Mouse (Mus musculus) adrenal gland (tissue): ENCODE results near the gene Prkar1b.

ENCODE experiments used
- intact Hi-C: fragments of 180-260 bp; cut with DNase I; formaldehyde crosslinking; loops from one replicate; pipeline ENCODE4 v1.15.1; 2025

Gene Prkar1b

DNA sequence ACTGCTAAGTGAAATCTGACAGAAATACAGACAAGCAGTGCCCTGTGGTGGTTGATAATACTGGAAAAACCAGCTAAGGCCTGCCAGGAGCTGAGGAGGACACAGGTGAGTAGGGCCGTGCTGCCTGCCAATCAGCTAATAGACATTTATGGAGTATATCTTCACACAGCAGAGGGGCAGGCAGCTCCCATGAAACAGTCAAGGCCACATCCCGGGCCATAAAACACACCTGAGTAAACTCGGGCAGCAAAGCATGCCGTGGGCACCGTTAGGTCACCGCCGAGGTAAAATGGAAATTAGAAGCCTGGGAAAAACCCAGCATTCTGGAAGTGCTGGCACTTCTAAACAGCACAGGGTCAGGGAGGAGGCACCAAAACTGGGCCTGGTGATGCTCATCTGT, 75.8 kb downstream of the Prkar1b start:
- intact Hi-C loops, result loop anchor here (2.0 kb wide), 1 partner anchor 105 kb away; no protein-coding TSS in a partner anchor

DNA sequence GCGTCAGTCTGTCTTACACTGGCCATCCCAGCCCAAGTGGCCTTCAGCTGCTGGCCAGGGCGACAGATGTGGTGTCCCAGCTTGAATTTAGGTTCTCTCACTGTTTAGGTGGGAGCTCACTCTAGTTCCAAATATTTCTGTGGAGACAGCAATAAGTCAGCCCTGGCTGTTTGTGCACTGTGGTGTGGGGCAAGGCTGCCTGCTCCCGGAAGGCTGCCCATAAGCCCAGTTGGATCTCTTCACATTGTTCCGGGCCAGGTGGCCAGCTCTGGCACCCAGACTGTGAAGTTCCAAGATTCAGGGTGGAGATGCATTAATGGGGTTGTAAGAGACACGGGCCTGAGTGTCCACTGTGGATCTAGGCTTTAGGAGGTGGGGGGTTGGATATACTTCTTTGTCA, 76.9 kb downstream of the Prkar1b start:
- intact Hi-C loops, result no loop called here

DNA sequence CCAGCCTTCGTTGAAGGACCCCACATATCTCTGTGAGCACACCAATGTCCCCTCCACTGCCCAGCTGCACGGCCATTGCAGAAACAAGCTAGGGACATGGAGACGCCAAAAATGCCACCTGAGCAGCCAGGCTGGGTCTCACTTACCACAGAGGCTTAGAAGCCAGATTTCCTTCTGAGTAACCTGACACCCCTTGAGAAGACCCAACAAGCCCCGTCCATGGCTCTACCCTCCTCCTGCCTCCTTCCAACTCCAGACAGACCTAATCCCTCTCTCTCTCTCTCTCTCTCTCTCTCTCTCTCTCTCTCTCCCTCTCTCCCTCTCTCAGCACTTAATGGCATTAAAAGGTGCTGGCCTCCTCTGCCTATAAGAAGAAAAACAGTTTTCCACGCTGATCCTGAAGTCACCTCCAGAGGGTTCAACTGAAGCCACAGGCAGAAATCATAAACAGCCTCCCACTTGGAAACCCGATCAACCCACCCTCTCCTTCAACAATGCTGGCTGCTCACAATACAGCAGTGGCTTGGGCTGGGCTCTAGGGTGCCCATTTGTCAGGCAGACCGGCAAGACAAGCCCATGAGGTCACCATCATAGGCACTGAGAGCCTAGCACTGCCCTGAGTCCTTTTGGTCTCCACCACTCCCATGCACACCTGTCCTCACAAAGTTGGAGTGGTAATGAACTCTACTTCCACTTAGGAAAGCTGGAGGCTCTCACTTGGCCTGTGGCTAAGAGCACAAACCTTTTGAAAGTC, 82.8 kb downstream of the Prkar1b start:
- intact Hi-C loops, result no loop called here

DNA sequence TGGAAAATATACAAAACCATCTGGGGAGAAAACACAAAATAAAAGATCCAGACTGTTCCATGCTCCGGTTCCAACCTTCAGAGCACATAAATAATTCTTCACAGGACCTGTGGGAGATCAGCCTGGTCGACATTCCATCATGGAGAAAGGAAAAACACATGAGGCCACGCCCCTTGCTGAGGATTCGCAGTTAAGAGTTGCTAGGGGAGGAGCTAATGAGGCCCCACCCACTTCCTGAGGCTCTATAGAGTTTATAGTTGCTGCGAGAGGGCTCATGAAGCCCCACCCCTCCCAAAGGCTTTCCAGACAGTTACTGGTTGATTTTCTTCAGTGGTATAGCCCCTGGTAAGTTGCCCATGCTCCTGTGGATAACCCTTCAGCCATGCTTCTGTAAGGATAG, 85.2 kb downstream of the Prkar1b start:
- intact Hi-C loops, result no loop called here

DNA sequence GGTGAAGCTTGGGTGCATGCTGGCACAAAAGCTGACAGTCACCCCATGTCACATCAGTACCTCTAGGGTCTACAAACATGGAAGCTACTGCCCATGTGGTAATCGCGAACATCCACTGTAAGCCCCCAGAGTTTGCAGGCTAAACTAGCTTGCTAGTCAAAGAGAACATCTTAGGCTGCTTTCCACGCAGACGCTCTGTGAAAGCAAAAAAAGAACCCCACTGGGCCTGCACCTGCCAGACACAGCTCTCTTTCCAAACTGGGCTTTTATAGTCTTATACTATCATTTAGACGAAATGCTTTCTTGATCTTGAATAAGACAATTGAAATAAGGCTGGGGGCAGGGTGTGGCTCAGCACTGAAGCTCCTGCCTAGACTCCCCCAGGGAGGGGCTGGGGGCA, 88.1 kb downstream of the Prkar1b start:
- intact Hi-C loops, result no loop called here

DNA sequence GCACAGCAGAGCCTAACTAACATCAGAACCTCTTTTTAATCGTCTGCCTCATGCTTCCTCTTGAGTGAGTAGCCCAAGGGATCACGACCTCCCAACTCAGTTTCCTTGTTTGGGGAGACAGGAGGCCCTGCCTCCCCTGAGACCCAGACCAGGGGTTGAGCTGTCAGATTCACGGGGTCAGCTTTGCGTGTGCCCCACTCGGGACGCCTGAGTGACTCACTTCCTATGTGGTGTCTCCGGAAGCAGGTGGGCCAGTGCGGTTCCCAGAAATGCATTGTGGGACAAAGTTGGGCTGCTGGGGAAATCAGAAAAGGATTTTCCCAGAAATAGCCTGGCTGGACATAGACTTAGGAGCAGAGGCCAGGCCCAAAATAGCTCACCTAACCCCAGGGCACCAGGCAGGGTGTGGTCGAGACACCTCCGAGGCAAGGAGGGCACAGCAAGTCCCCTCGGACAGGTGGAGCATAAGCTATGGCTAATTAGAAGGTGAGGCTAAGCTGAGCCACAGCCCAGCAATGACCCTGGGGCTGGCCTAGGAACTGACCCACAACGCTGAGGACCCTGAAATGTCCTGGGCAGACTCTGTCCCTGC, 89.2 kb downstream of the Prkar1b start:
- intact Hi-C loops, result no loop called here

DNA sequence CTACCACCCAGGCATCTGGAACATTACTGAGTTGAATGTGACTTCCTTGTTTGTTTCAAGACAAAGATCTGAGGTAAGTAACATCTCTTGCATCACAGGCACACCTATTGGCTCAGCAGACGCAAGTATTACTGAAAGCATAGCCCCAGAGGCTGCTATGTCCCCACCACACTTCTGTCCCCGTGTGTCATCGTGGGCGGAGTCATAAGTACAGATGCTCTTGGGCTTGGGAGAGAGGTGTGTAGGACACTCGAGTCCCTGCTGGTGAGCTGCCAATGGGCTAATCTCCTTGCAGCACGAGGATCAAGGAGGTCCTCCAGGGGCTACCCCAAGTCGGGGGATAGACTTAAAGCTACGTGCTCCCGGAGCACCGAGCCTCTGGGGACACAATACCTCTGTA, 96.6 kb downstream of the Prkar1b start:
- intact Hi-C loops, result no loop called here

DNA sequence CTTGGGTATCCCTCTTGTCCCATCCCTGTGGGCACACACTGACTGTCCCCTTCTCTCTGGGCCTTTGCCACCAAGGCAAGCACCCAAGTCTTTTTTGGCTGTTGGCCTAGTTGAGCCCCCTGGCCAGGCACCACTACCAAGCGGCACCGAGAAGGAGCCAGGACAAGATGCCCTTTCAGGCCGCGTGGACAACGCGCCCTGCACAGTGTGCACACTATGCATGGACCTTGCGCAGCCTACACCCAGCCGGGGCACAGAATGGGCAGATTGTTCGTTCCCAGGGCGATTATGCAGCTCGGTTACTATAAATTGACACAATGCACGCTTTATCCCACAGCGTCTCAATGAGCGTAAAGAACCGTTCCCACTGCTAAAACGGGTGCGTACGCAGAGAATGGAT, 98.5 kb downstream of the Prkar1b start:
- intact Hi-C loops, result no loop called here

DNA sequence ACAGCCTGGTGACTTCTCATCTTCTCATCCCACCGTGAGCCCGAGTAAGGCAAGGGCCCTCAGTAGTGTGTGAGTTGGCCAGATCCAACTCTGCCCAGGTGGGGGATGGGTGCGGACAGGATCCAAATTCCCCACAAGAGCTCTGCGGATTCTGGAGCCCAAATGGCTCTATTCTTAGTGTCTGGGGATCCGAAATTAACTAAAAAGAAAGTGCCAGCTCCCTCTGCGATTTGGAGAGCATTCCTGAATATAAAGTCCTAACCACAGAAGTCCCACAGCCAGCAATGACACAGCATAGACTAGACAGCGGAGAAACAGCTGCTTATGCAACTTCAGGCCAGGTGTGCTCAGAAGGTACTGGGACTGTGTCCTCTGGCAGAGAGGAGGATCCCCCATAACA, 100.4 kb downstream of the Prkar1b start:
- intact Hi-C loops, result no loop called here

DNA sequence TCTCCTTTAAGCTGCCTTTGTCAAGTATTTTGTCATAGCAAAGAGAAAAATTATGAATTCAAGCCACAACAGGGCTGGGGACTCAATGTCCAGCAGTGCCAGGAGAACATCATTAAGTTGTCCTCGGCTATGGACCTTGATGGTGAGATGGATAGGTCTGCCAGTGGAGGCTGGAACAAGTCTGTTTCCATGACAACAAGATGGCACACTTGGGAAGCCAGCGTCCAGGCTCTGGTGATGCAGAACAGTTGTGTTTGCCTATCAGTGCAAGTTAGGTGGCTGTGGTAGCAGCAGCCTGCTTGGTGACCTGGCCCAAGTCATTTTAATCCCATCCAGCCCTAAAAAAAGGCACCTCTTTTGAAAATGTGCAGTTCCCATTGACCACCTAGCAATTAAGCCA, 102.6 kb downstream of the Prkar1b start:
- intact Hi-C loops, result no loop called here

DNA sequence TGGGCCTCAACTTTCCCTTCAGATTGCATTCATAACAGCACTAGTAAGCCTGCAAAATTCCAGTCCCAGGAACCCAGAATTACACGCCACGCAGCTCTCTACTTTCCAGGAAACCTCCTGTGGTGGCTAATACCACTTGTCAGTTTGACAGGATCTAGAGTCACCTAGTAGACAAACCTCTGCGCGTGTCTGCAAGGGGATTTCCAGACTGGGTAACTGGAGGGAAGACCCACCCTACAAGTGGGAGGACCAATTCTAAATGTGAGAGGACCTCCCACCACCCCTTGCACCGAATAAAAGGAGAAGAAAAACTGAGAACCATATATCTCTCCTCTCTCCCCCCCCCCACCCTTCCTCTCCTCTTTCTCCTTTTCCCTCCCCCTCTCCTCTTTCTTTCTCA, 103.2 kb downstream of the Prkar1b start:
- intact Hi-C loops, result no loop called here

DNA sequence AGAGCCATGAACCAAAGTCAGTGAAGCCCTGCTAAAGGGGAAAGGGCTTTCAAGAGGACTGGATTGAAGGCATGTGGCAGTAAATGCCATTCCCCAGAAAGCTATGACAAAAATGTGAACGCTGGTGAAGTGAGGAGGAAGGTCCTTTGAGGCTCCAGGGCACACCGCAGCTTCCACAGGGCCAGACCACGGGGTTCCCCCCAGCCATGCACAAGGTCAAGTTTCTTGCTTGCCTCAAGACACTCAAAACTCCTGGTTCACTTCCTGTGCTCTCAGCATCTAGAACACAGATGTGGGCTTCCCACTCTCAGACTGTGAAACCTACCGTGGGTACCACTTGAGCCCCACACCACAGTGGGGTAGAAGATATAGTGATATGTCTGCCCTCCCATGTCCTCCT, 106.3 kb downstream of the Prkar1b start:
- intact Hi-C loops, result no loop called here

DNA sequence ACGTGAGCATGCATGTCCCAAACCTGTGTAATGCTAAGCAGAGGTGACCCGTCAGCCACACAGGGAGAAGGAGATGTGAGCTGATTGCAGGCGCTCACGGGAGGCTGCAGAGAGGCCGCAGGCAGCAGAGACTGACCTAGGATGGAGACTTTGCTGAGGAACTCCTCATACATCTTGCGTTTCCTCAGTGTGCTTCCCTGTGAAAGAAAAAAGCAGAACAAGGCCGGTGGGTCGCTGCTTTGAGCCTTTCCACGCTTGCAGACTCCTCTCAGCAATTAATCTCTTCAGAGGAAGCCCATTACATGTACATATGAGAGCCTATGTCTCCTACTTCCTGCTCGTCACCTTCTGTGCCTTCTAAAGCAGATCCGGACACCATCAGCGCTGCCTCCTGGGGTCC, 107.5 kb downstream of the Prkar1b start:
- intact Hi-C loops, result no loop called here

DNA sequence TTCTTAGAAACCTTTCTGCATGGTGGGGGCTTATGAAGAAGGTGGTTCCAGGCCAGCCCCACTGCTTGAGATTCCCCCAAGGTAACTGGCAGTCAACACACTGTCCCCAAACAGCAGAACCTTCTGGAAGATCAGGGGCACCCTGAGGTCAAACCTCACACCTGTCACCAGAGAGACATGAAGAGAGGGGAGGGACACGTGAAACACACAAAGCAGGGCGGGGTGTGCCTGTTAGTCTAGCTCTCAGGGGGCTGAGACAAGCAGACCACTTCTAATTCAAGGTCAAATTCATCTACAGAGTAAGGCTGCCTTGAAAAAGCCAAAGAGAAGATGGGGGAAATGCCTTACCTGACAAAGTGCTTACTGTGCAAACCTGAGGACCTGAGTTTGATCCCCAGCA, 114.6 kb downstream of the Prkar1b start:
- intact Hi-C loops, result no loop called here

DNA sequence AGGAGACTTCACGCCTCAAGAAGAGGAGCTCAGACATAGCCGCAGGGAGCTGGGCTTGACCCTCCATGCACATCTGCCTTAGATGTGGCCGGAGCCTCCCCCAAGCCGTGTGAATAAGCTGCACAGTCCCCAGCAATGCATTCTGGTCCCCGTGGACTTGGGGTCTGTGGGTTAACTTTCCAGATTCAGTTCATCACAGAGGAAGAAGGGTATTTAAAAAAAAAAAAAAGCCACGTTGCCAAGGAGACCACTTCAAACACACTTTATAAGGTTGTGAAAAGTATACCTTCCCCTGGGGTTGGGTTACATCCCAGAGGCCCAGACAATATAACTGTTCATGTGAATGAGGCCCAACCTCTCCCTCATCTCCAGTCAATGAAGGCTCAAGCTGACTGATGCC, 115.1 kb downstream of the Prkar1b start:
- intact Hi-C loops, result no loop called here

DNA sequence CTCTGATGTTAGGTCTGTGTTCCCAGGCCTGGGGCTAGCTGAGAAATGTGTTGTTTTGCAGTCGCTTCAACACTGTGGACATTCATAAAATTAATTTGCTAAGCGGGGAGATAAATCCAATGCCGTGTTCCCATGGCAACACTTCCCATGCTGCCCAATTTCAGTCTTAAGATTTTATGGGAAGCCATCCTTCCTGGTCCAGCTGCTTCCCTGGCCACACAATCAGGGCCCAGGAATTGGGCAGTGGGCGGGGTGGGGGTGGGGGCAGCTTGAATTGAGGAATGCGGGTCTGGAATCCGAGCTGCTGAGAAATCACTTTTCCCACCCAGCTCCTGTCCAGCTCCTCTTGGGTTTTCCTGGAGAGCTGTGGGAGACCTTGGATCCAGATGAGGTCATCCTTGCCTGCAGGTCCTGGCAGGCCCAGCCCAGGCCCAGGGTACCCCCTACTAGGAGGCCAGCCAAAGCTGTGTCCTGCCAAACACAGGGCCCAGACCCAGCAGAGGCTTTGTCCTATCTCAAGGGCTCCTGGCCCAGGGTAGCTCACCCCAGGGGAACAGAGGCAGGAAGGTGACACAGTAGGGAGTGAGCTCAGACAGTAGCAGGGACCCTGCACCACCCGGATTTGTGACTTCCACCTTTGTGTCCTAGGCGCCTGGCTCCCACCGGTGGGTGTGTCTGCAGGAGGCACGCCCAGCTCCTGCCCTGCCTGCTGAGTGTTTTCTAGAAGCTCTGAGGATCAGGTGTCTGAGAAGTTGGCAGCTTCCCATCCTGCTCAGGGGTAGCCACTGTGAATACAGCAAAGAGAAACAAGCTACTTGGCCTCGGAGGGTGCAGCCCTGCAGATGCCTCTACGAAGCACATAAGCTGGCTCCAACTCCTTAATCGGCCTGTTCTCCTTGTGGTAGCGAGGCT, 116.1 kb downstream of the Prkar1b start:
- intact Hi-C loops, result no loop called here

DNA sequence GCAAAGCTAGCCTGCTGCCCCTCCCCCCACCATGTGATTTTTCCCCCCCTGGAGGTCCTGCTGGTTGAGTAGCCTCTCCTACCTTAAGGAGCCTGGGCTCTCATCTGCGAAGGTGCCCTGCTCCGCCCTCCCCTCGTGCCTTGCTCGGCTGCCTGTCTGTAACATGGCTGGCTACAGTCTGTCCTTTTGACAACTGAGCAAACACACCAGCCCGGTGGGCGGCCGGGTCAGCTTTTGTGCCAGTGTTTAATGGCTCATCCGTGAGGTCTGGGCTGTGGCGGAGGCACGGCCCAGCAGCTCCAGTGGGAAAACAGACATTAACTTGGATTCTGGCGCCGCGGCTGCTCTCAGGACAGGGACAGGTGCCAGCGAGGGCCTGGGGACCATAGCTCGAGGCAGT, 122.2 kb downstream of the Prkar1b start:
- intact Hi-C loops, result no loop called here

DNA sequence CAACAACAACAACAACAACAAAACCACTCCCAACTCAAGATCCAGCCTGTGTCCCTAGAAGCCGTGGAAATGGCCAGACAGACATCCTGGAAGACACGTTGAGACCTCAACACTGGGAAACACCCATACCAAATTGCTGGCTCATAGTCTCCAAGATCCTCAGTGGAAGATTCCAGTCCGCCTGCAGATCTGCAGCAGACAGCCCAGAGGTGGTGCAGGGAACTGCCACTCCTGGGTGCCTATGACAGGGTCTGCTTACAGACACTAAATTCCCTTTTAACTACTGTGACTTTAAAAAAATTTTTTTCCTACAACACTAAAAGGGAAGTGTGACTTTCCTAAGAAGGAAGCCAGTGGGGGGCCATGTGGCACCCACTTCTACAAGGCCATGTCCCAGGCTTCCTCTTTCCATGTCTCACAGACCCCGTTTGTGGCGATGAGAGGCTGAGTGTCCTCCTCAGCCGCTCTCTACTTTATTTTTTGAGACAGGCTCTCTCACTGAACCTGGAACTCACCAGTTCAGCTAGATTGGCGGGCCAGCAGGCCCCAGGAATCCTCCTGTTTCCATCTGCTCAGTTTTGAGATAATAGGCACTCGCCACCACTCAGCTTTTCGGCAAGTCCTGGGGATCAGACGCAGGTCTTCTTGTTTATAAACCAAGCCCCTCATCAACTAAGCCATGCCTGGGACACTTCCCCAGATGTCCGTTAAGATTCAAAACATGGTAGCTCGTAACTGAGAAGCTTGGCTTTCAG, 125.3 kb downstream of the Prkar1b start:
- intact Hi-C loops, result no loop called here

DNA sequence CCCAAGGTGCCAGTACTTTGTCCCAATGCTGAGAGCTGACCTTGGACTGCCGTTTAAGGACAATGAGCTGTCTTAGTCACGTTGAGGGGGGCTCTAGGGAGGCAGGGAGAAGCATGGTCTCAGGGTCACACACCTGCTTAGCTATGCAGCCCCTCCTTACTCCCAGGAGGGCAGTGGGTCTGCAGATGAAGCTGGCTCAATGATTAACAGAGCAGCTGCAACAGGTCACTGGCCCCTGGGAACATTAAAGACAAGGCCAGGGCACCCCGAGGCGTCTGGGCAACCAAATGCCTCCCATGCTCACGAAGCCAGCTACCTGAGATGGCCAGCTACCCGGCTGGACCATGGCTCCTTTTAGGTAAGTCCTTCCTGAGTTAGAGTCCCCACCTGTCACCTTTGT, 129.2 kb downstream of the Prkar1b start:
- intact Hi-C loops, result no loop called here

DNA sequence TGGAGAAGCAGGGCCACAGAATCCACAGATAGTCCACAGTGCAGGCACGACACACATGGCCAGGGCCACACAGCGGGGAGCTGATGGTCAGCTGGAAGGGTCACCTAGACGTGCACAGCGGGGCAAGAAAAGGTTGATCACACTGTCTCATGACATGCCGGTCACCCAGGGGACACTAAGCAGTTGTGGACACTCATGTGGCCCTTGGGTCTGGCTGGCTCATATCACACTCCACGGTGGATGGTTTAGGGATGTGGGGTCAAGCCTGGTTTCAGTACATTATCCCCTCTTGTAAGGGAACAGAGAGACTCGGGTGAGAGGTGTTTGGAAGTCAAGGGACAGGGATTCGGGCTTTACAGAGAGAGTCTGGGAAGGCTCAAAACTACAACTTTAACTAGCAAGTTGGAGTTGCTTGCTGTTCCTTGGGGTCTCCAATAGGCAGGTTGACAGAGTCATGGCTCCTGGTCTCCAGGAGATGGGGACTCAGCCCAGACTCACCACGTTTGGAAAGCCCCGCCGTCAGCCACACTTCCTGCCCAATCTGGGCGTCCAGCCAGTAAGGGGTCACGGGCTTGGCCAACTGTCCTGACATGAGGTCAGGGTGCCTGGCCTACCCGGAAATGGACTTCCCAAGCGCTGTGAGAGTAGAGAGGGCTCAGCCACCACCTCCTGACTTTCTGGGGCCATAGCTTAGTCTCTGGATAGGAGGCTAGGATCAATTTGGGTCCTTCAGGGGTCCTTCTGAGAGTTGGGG, 132.3 kb downstream of the Prkar1b start:
- intact Hi-C loops, result no loop called here

DNA sequence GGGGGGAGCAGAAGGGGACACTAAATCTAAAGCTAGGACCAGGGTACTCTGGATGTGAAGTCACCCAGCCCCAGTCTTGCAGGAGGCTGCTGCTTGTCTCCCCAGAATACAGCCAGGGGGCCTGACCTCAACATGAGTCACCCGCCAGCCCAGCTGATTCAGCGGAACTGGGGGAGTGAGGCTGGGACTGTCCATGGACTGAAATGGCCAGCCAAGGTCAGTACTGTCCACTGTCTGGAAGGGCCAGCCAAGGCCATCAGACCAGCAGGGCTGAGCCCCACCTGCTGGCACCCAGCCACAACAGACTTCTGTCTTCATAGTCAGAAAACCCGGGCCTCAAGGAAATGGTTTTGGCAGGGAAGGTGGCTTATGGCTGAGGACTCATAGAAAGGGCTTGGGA, 134.7 kb downstream of the Prkar1b start:
- intact Hi-C loops, result no loop called here
